Mouse (Mus musculus) olfactory bulb, adult 2 months (tissue): ENCODE results near the gene Msh5.

Experiments used
- CTCF ChIP-seq: fragments of 200-500 bp; IDR thresholded peaks from 2 replicates; pipeline ENCODE4 v1.5.1; 2012; ENCODE audit warnings: low read depth, mild to moderate bottlenecking, low read length, moderate library complexity; ENCODE audit not compliant: insufficient read depth
- POLR2A ChIP-seq: fragments of 200-500 bp; IDR thresholded peaks from 2 replicates; pipeline ENCODE4 v1.6.1; 2012; ENCODE audit warnings: mild to moderate bottlenecking, low read depth, low read length, moderate library complexity; ENCODE audit not compliant: insufficient read depth

DNA sequence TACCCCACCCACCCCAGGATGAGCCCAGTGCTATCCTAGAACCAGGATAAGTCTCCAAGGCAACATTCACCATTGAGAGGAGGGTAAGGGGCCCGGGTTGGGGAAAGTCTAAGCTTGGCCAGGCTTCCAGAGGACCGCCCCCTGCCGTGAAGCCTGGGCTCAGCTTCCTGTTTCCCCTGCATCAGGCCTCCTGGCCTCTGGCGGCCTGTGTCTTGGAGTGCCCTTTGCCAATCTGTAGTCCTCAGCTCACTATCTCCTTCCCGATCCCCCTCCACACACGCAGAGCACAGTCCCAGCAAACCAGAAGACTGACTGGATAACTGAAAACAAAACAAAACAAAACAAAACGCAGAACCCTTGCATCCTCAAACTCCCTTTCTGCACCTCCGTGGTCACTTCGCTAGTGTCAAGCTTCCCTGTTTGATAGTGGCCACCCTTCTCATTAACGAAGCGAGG, 3.0 kb upstream of the Msh5 start, which contains the start of gene Clic1:
- TF ChIP-seq CTCF (no peak), POLR2A (no peak)
